Mouse (Mus musculus) intestine, embryonic 15.5 days (tissue): ENCODE results near the gene 1110008P14Rik. TPM values are rescaled to one million over a fixed set of nuclear protein-coding genes. Genes with fewer than 3 reads are reported as not detected.
"Not testable (repeated sequence)": the region's sequence is repeated elsewhere in the genome, so short reads cannot be mapped to it uniquely, and the experiment has no call there.

Experiments used
- ATAC-seq: fragments of 200-750 bp; cut with Nextera tagmentation; 2 replicates; pipeline ENCODE4 v1.8.0; 2017; ENCODE audit warnings: moderate TSS enrichment, moderate library complexity
- H3K27ac ChIP-seq: fragments of 300-500 bp; sonication (generic); 2 replicates; pipeline ENCODE4 v1.5.1; 2015; ENCODE audit warnings: mild to moderate bottlenecking, inconsistent platforms
- H3K27me3 ChIP-seq: fragments of 300-500 bp; sonication (generic); replicated peaks from 2 replicates; pipeline ENCODE4 v1.6.1; 2015; ENCODE audit warnings: inconsistent platforms
- H3K36me3 ChIP-seq: fragments of 300-500 bp; sonication (generic); 2 replicates; pipeline ENCODE4 v1.6.1; 2015; ENCODE audit warnings: inconsistent platforms
- H3K4me1 ChIP-seq: fragments of 300-500 bp; sonication (generic); replicated peaks from 2 replicates; pipeline ENCODE4 v1.6.1; 2015; ENCODE audit warnings: inconsistent platforms
- H3K4me2 ChIP-seq: fragments of 300-500 bp; sonication (generic); replicated peaks from 2 replicates; pipeline ENCODE4 v1.6.1; 2015; ENCODE audit warnings: mild to moderate bottlenecking, inconsistent platforms
- H3K4me3 ChIP-seq: fragments of 300-500 bp; sonication (generic); replicated peaks from 2 replicates; pipeline ENCODE4 v1.5.1; 2015; ENCODE audit warnings: inconsistent platforms
- H3K9ac ChIP-seq: fragments of 300-500 bp; sonication (generic); 2 replicates; pipeline ENCODE4 v1.6.1; 2015; ENCODE audit warnings: inconsistent platforms
- H3K9me3 ChIP-seq: fragments of 300-500 bp; sonication (generic); 2 replicates; pipeline ENCODE4 v1.6.1; 2016; ENCODE audit warnings: inconsistent platforms
- WGBS: fragments of 180-500 bp; shearing (Covaris S2); methylation state at CpG from one replicate; pipeline ENCODE4 v1.1.7; 2015; 5-methylcytosine and 5-hydroxymethylcytosine counted together
- polyA plus RNA-seq: library from polyadenylated mRNA; unstranded; fragments of >200 nt; fragmentation: Nextera tagmentation; extraction: Ambion mirVana; gene quantifications from 2 replicates; pipeline ENCODE4 v1.2.1, GENCODE M21; 2015

The 1110008P14Rik gene
- polyA plus RNA-seq, 1 experiment from 2014 or later: 38.6 TPM

- ATAC-seq: no peak
- peaks cover 40% of the 10 kb centered on the region for H3K36me3 ChIP-seq
Measured at GRCm38 (mm10) chr2:32380001-32380500, 1.7 kb downstream of the 1110008P14Rik start.

GRCm38 (mm10) chr2:32376963-32377362, 4.8 kb downstream of the 1110008P14Rik start:
- no peak overlapping the region for H3K9ac ChIP-seq
- H3K27ac ChIP-seq: no peak overlapping the region
- no peaks in the 10 kb centered on the region for H3K9me3 ChIP-seq
- H3K4me2 ChIP-seq: no peak overlapping the region
- H3K4me3 ChIP-seq: no peak overlapping the region
- H3K4me1 ChIP-seq: peaks cover 5% of the 10 kb centered on the region; the same call in 1 of the 2 replicates
- no peak for ATAC-seq
- WGBS: 92% methylated on average over 10 of the region's 10 CpGs
- peaks cover 57% of the 10 kb centered on the region for H3K36me3 ChIP-seq
- H3K27me3 ChIP-seq: no peaks in the 10 kb centered on the region

More at GRCm38 (mm10) chr2:32380001-32380500, 1.7 kb downstream of the 1110008P14Rik start:
- 0 out of 2 replicates have a peak, but pooled peaks cover 6% of the 10 kb centered on the region for H3K27me3 ChIP-seq
- H3K27ac ChIP-seq: no peak overlapping the region
- no peak overlapping the region for H3K9ac ChIP-seq
- no peak overlapping the region for H3K4me2 ChIP-seq
- WGBS: 88% methylated on average over 7 of the region's 7 CpGs
- no peaks in the 10 kb centered on the region for H3K9me3 ChIP-seq
- H3K4me3 ChIP-seq: no peak overlapping the region
- H3K4me1 ChIP-seq: peaks cover 9% of the 10 kb centered on the region; the same call in 1 of the 2 replicates

- H3K4me1 ChIP-seq: no peaks in the 10 kb centered on the region
- no peak for ATAC-seq
- H3K4me2 ChIP-seq: no peak overlapping the region
- peaks cover 70% of the 10 kb centered on the region for H3K36me3 ChIP-seq
- H3K9ac ChIP-seq: no peak overlapping the region
- WGBS: 87% methylated on average over 13 of the region's 13 CpGs
- H3K9me3 ChIP-seq: no peaks in the 10 kb centered on the region
- no peak overlapping the region for H3K27ac ChIP-seq
- no peaks in the 10 kb centered on the region for H3K27me3 ChIP-seq
- no peak overlapping the region for H3K4me3 ChIP-seq
Measured at GRCm38 (mm10) chr2:32375317-32375940, 6.3 kb downstream of the 1110008P14Rik start.

- Histone ChIP-seq H3K27ac (no peak overlapping the region), H3K27me3 (no peaks in the 10 kb centered on the region), H3K9me3 (no peaks in the 10 kb centered on the region), H3K4me2 (no peak overlapping the region), H3K4me1 (no peaks in the 10 kb centered on the region), H3K36me3 (peaks cover 75% of the 10 kb centered on the region), H3K4me3 (no peak overlapping the region), H3K9ac (no peak overlapping the region)
- no peak for ATAC-seq
- 89% methylated on average over 10 of the region's 10 CpGs for WGBS
Measured at GRCm38 (mm10) chr2:32374191-32374590, 7.5 kb downstream of the 1110008P14Rik start.

GRCm38 (mm10) chr2:32367315-32367714, 14.4 kb downstream of the 1110008P14Rik start:
- Histone ChIP-seq H3K27me3 (no peaks in the 10 kb centered on the region), H3K9ac (no peak overlapping the region), H3K36me3 (peaks cover 41% of the 10 kb centered on the region), H3K4me1 (peaks cover 11% of the 10 kb centered on the region), H3K4me2 (no peak overlapping the region), H3K9me3 (no peaks in the 10 kb centered on the region), H3K27ac (no peak overlapping the region), H3K4me3 (no peak overlapping the region)
- 95% methylated on average over 5 of the region's 5 CpGs for WGBS
- no peak for ATAC-seq

GRCm38 (mm10) chr2:32364121-32364520, 17.6 kb downstream of the 1110008P14Rik start:
- Histone ChIP-seq H3K27me3 (no peaks in the 10 kb centered on the region), H3K27ac (no peak overlapping the region), H3K9ac (peak overlapping the region; percentile 82; the same call in 1 of the 2 replicates), H3K4me1 (peaks cover 23% of the 10 kb centered on the region), H3K4me2 (peak overlapping the region; percentile 85), H3K9me3 (no peaks in the 10 kb centered on the region), H3K4me3 (peak overlapping the region; percentile 76), H3K36me3 (peaks cover 16% of the 10 kb centered on the region; the same call in 1 of the 2 replicates)
- 74% methylated on average over 8 of the region's 8 CpGs for WGBS
- no peak for ATAC-seq

GRCm38 (mm10) chr2:32363376-32364106, 18.2 kb downstream of the 1110008P14Rik start:
- Histone ChIP-seq H3K36me3 (peaks cover 16% of the 10 kb centered on the region; the same call in 1 of the 2 replicates), H3K4me1 (peaks cover 23% of the 10 kb centered on the region), H3K9me3 (no peaks in the 10 kb centered on the region), H3K9ac (peak overlapping the region; percentile 82), H3K4me3 (peak overlapping the region; percentile 76), H3K4me2 (peak overlapping the region; percentile 85), H3K27ac (peak overlapping the region; percentile 95), H3K27me3 (no peaks in the 10 kb centered on the region)
- peak; percentile 75 for ATAC-seq
- 9% methylated on average over 19 of the region's 19 CpGs for WGBS

GRCm38 (mm10) chr2:32362817-32363340, 18.9 kb downstream of the 1110008P14Rik start:
- Histone ChIP-seq H3K27ac (peak overlapping the region; percentile 95), H3K9me3 (no peaks in the 10 kb centered on the region), H3K4me3 (peak overlapping the region; percentile 76), H3K36me3 (peaks cover 16% of the 10 kb centered on the region; the same call in 1 of the 2 replicates), H3K9ac (peak overlapping the region; percentile 82), H3K4me1 (peaks cover 23% of the 10 kb centered on the region), H3K27me3 (no peaks in the 10 kb centered on the region), H3K4me2 (peak overlapping the region; percentile 85)
- ATAC-seq: peak; percentile 90
- under 1% methylated on average over 53 of the region's 53 CpGs for WGBS

- 33% methylated on average over 5 of the region's 5 CpGs for WGBS
- not testable (repeated sequence) for ATAC-seq
- peaks cover 23% of the 10 kb centered on the region for H3K4me1 ChIP-seq
Measured at GRCm38 (mm10) chr2:32362274-32362673, 19.5 kb downstream of the 1110008P14Rik start.

GRCm38 (mm10) chr2:32361437-32361836, 20.3 kb downstream of the 1110008P14Rik start:
- ATAC-seq: peak; percentile 78
- H3K9ac ChIP-seq: peak overlapping the region; percentile 61
- H3K4me2 ChIP-seq: peak overlapping the region; percentile 87
- no peaks in the 10 kb centered on the region for H3K9me3 ChIP-seq
- H3K36me3 ChIP-seq: 0 out of 2 replicates have a peak, but pooled peaks cover 9% of the 10 kb centered on the region
- no peaks in the 10 kb centered on the region for H3K27me3 ChIP-seq
- peak overlapping the region; percentile 39 for H3K4me3 ChIP-seq
- H3K27ac ChIP-seq: peak overlapping the region; percentile 75
- WGBS: 2% methylated on average over 24 of the region's 24 CpGs
- H3K4me1 ChIP-seq: peaks cover 23% of the 10 kb centered on the region

More at GRCm38 (mm10) chr2:32362274-32362673, 19.5 kb downstream of the 1110008P14Rik start:
- Histone ChIP-seq H3K4me3 (peak overlapping the region; percentile 76), H3K4me2 (peak overlapping the region; percentile 85), H3K9ac (peak overlapping the region; percentile 82), H3K36me3 (peaks cover 14% of the 10 kb centered on the region; the same call in 1 of the 2 replicates), H3K27ac (peak overlapping the region; percentile 95; the same call in 1 of the 2 replicates)
- H3K9me3 ChIP-seq, H3K27me3 ChIP-seq: not testable (repeated sequence)

GRCm38 (mm10) chr2:32360741-32361140, 21.0 kb downstream of the 1110008P14Rik start:
- peaks cover 23% of the 10 kb centered on the region for H3K4me1 ChIP-seq
- no peaks in the 10 kb centered on the region for H3K9me3 ChIP-seq
- peak; percentile 23 for ATAC-seq
- no peaks in the 10 kb centered on the region for H3K27me3 ChIP-seq
- H3K4me3 ChIP-seq: peak overlapping the region; percentile 39
- H3K27ac ChIP-seq: peak overlapping the region; percentile 75
- H3K9ac ChIP-seq: no peak overlapping the region
- H3K4me2 ChIP-seq: peak overlapping the region; percentile 87
- 0 out of 2 replicates have a peak, but pooled peaks cover 9% of the 10 kb centered on the region for H3K36me3 ChIP-seq
- 4% methylated on average over 14 of the region's 14 CpGs for WGBS

GRCm38 (mm10) chr2:32358381-32358780, 23.4 kb downstream of the 1110008P14Rik start:
- no peak overlapping the region for H3K4me2 ChIP-seq
- no peaks in the 10 kb centered on the region for H3K9me3 ChIP-seq
- no peaks in the 10 kb centered on the region for H3K36me3 ChIP-seq
- no peak for ATAC-seq
- H3K4me1 ChIP-seq: peaks cover 12% of the 10 kb centered on the region
- no peaks in the 10 kb centered on the region for H3K27me3 ChIP-seq
- 59% methylated on average over 10 of the region's 10 CpGs for WGBS
- H3K9ac ChIP-seq: no peak overlapping the region
- no peak overlapping the region for H3K27ac ChIP-seq
- H3K4me3 ChIP-seq: no peak overlapping the region
